Mouse (Mus musculus) erythroblast, embryonic 14.5 days (primary cell): Measurements from ENCODE around the gene Pafah1b1. TPM values are rescaled to one million over a fixed set of nuclear protein-coding genes. Genes with fewer than 3 reads are reported as not detected.

ENCODE experiments used
- H3K27me3 ChIP-seq: 2 replicates; pipeline ENCODE4 v1.6.1; 2012; ENCODE audit warnings: inconsistent platforms; ENCODE audit not compliant: control insufficient read depth
- H3K36me3 ChIP-seq: 2 replicates; pipeline ENCODE4 v1.6.1; 2012; ENCODE audit warnings: mild to moderate bottlenecking, inconsistent platforms; ENCODE audit not compliant: control insufficient read depth
- H3K4me1 ChIP-seq: 2 replicates; pipeline ENCODE4 v1.6.1; 2012; ENCODE audit warnings: inconsistent platforms; ENCODE audit not compliant: control insufficient read depth
- H3K4me3 ChIP-seq: replicated peaks from 2 replicates; pipeline ENCODE3; 2012; ENCODE audit warnings: moderate library complexity, mild to moderate bottlenecking, inconsistent platforms
- H3K9me3 ChIP-seq: 2 replicates; pipeline ENCODE4 v1.6.1; 2012; ENCODE audit warnings: low read length, inconsistent platforms, mixed read lengths; ENCODE audit not compliant: control insufficient read depth
- GATA1 ChIP-seq: IDR thresholded peaks from 2 replicates; pipeline ENCODE4 v1.6.1; 2012; ENCODE audit warnings: low read length, inconsistent platforms, mixed read lengths
- TAL1 ChIP-seq: IDR thresholded peaks from 3 replicates; pipeline ENCODE4 v1.6.1; 2012; ENCODE audit warnings: low read length, inconsistent platforms, mixed read lengths
- polyA plus RNA-seq: library from polyadenylated mRNA; stranded (reverse); fragments of >175 nt; gene quantifications from 2 replicates; pipeline ENCODE4 v1.2.3, GENCODE M21; 2012

The Pafah1b1 gene
- polyA plus RNA-seq, 1 experiment = 2.0 TPM

DNA sequence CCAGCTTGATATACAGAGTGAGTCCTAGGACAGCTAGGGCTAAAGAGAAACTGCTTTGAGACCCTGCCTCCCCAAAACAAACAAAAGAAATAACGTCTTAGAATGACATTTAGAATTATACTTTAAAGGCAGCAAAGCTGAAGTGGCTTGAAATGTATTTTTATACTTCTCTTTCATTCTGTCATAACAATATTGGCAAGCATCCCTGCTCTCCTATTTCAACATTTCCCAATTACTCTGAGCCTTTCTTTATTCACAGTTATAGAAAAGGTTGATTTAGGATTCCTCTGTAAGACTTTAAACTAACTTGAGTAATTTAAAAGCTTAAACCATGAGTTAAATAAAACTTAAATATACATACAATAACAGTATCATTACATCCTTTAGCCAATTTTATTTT is 32.3 kb downstream of the Pafah1b1 start:
- Histone ChIP-seq H3K27me3 (no peaks in the 10 kb centered on the region), H3K9me3 (no peaks in the 10 kb centered on the region), H3K36me3 (peaks cover 85% of the 10 kb centered on the region), H3K4me3 (no peak overlapping the region), H3K4me1 (peaks cover 8% of the 10 kb centered on the region)
- no peak for TF ChIP-seq TAL1
- no peak for TF ChIP-seq GATA1

DNA sequence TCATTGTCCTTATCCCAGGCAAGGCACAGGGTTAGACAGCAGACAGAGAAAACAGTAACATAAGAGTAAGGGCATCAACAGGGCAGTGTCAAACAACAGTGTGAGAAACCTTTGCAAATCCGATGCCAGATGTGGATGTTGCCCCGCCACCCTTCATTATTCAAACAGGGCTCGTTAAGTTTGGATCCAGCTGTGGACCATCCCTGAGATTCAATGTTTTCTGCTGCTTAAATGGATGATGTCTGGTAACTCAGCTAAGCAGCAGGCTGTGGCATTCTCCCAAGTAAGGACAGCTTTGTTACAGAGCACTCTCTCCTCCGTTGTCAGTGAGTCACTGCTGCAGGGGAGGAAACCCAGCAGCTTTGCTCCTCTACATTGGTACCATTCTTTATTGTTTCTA is 49.3 kb downstream of the Pafah1b1 start:
- H3K9me3 ChIP-seq = no peaks in the 10 kb centered on the region
- peaks cover 99% of the 10 kb centered on the region for H3K36me3 ChIP-seq
- peaks cover 28% of the 10 kb centered on the region for H3K4me1 ChIP-seq
- no peaks in the 10 kb centered on the region for H3K27me3 ChIP-seq
- TF ChIP-seq TAL1 (no peak), GATA1 (no peak)
- H3K4me3 ChIP-seq = no peak overlapping the region

DNA sequence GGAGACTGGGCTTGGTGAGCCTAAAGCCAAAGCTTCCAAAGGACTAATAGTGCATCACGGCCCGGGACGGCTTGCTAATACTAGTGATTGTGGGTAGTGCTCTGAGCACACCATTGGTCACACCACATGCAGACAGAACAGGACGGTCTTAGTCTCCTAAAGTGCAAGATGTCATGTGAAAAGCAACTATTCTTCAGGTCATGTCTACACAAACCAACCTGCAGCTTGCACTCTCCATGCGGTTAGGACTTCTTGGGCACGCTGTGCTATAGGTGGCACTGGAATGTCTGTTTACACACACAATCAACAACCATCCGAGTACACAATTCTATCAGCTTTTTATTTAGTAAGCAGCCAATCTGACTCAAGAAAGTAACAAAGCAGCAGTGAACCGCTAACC is 49.8 kb downstream of the Pafah1b1 start:
- Histone ChIP-seq H3K9me3 (no peaks in the 10 kb centered on the region), H3K4me1 (peaks cover 28% of the 10 kb centered on the region), H3K4me3 (no peak overlapping the region), H3K27me3 (no peaks in the 10 kb centered on the region), H3K36me3 (peaks cover 99% of the 10 kb centered on the region)
- TF ChIP-seq GATA1 (no peak), TAL1 (no peak)

DNA sequence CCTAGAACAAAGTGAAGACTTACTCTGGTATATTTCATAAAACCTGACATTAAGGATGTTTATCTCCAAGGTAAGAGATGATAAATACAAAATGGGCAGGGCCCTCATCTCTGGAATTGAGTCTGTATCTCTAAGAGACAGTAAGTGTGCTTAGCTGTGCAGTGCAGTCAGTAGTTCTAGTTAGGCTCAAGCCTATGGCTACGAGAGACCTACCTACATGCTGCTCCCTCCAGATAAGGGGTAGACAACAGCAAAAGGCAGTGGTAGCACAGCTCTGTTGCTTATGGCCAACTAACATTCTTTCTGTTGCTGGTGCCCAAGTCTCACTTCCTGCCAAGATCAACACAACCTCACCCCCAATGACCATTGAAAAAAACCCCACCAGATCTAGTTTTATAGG is 50.9 kb downstream of the Pafah1b1 start:
- H3K4me3 ChIP-seq = no peak overlapping the region
- peaks cover 28% of the 10 kb centered on the region for H3K4me1 ChIP-seq
- TF ChIP-seq GATA1 = peak; percentile 34
- TF ChIP-seq TAL1 = peak; percentile 57
- H3K36me3 ChIP-seq = peaks cover 99% of the 10 kb centered on the region
- H3K9me3 ChIP-seq = no peaks in the 10 kb centered on the region
- no peaks in the 10 kb centered on the region for H3K27me3 ChIP-seq

DNA sequence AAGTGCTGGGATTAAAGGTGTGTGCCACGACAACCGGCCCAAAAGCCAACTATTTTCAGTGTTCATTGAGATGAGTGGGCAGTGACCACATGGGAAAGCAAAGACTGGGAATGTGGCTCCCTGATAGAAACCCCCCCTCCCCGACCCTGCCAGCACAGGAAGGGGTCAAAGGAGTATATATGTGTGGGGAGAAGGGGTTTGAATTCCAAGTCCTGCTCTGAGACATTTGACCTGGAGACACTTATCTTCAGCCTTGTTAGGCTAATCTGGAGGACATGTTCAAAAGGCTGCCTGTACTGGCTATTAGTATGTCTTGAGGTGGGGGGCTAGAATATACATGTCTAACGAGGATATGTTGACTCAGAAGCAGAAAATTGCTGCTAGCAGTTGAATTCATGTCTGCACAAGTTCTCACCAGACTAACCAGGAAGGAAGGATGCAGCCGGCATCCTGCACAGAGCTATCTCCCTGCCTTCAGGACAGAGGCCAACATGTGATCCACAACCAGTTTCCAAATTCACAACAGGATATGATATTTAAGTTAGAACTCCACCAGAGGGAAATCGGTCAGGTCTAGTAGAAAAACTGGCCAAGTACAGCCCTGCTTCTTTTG is 51.5 kb downstream of the Pafah1b1 start:
- TF ChIP-seq TAL1 (no peak), GATA1 (no peak)
- Histone ChIP-seq H3K27me3 (no peaks in the 10 kb centered on the region), H3K4me1 (peaks cover 28% of the 10 kb centered on the region), H3K36me3 (peaks cover 97% of the 10 kb centered on the region), H3K4me3 (no peak overlapping the region), H3K9me3 (no peaks in the 10 kb centered on the region)

DNA sequence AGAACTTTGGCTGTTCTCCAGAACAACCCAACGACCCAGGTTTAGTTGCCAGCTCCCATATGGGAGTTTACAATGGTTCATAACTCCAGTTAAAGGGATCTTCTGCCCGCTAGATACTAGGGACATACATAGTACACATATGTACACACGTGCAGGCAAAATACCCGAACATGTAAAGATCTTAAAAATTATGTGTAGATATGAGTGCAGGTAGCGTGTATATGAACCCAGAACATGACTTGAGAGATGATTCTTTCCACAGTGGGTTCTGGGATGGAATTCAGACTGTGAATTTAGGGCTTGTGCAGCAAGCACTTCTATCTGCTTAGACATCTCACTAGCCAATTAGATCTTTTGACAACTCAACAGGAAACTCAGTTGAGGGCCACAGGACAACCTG is 52.6 kb downstream of the Pafah1b1 start:
- H3K4me1 ChIP-seq = peaks cover 28% of the 10 kb centered on the region
- H3K4me3 ChIP-seq = no peak overlapping the region
- H3K27me3 ChIP-seq = no peaks in the 10 kb centered on the region
- peaks cover 97% of the 10 kb centered on the region for H3K36me3 ChIP-seq
- no peaks in the 10 kb centered on the region for H3K9me3 ChIP-seq
- TF ChIP-seq TAL1 (no peak), GATA1 (no peak)

DNA sequence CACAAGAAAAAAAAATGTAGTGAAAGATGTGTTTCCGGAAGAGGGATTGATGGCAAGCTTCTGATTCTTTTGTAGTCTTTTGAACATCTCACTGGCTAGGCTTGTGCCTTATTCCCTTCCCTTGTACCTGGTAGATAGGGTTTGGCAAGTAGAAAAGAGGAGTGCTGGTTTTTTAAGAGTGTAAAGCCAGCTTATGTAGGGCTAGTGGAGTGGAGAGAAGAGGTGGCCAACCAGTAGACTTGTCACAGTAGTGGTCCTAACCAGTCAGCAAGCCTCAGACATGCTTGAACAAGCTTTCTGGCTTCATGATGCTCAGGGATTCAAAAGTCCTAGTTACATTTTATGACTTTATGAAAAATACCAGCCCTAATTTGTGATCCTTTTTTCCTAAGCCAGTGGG is 53.5 kb downstream of the Pafah1b1 start:
- Histone ChIP-seq H3K27me3 (no peaks in the 10 kb centered on the region), H3K4me3 (no peak overlapping the region), H3K36me3 (peaks cover 97% of the 10 kb centered on the region), H3K9me3 (no peaks in the 10 kb centered on the region), H3K4me1 (peaks cover 28% of the 10 kb centered on the region)
- TF ChIP-seq TAL1 (no peak), GATA1 (no peak)

DNA sequence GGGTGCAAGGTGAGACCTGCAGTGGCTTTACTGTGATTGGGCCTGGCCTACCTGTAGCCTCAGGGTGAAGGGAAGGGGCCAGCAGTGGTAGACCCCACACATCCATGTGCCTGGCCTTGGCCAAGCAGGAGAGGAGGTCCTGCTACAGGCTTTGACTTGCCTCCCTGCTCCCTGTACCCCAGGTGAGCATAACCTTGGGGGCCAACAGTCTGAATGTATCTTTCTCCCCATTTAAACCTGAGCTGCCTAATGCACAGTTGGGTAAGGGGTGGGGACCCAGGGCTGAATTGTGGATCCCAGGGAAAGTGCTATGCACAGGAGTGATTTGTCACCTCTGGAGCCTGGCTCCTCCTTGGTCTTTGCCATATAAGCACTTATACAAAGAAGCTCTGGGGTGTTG is 54.3 kb downstream of the Pafah1b1 start:
- Histone ChIP-seq H3K27me3 (no peaks in the 10 kb centered on the region), H3K4me3 (no peak overlapping the region), H3K4me1 (peaks cover 25% of the 10 kb centered on the region), H3K9me3 (no peaks in the 10 kb centered on the region), H3K36me3 (peaks cover 97% of the 10 kb centered on the region)
- TF ChIP-seq TAL1 (no peak), GATA1 (no peak)

DNA sequence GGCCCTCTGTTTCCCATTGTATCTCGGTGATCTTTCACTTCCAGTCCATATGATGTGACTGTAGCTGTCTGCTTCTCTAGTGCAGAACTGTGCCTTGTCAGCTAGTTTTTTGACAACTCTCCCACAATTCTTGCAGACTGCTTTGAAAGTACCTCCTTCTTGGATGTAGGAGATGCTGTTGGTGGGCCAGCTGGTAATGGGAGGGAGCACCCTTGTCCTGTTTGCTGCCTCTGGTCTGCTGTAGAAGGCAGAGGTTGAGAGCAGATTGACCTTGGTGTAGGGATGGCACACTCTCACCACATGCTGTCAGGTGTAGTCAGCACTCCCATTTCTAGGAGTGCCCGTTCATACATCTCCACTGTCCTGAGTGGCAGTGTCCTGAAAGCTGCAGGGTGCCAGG is 55.5 kb downstream of the Pafah1b1 start:
- TF ChIP-seq GATA1 (no peak), TAL1 (no peak)

DNA sequence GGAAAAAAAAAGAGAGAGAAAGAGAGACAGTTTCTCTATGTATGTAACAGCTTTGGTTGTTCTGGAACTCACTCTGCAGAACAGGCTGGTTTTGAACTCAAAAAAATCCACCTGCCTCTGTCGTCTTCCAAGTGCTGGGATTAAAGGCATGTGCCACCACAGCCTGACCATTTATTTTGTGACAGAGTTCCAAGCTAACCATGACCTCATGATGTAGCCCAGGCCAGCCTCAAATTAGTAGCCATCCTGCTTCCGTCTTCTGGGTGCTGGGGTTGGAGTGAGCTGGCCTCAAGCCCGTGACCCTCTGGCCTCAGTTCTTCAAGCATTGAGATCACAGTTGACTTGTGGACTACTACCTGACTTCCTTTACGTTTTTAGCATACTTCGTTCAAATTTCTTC is 56.0 kb downstream of the Pafah1b1 start:
- Histone ChIP-seq H3K9me3 (no peaks in the 10 kb centered on the region), H3K36me3 (peaks cover 97% of the 10 kb centered on the region), H3K4me3 (no peak overlapping the region), H3K4me1 (peaks cover 9% of the 10 kb centered on the region), H3K27me3 (no peaks in the 10 kb centered on the region)
- TF ChIP-seq TAL1 (no peak), GATA1 (no peak)

More for the DNA sequence above, 55.5 kb downstream of the Pafah1b1 start:
- H3K27me3 ChIP-seq = no peaks in the 10 kb centered on the region
- H3K36me3 ChIP-seq = peaks cover 97% of the 10 kb centered on the region
- peaks cover 14% of the 10 kb centered on the region for H3K4me1 ChIP-seq
- no peaks in the 10 kb centered on the region for H3K9me3 ChIP-seq
- H3K4me3 ChIP-seq = no peak overlapping the region
